Mouse (Mus musculus): ENCODE measurements at regions not wholly inside any gene's neighbourhood (a gene's known extent, or its start where the extent isn't known, plus 50 kb on each side); places are given as distances from the start of the nearest gene placed in this dataset.

GRCm38 (mm10) chr8:103230741-103231475 is 445.5 kb upstream of the Cdh11 start:
- Histone ChIP-seq H3K9ac (ENCODE audit: low read depth, low read length) (no peak overlapping the region), H3K36me3 (ENCODE audit: control insufficient read depth, insufficient read depth, low read length) (no peaks in the 10 kb centered on the region), H3K27ac (replicated peaks; ENCODE audit: insufficient read depth, low read depth, low read length) (no peak overlapping the region), H3K27me3 (ENCODE audit: control insufficient read depth, insufficient read depth, low read length) (no peaks in the 10 kb centered on the region), H3K4me1 (ENCODE audit: control insufficient read depth, insufficient read depth, low read length) (no peaks in the 10 kb centered on the region), H3K79me2 (ENCODE audit: control insufficient read depth, insufficient read depth, low read length) (no peaks in the 10 kb centered on the region), H3K4me3 (ENCODE audit: insufficient read depth, low read depth, low read length) (no peak overlapping the region)
- 61% methylated on average over 9 of the region's 9 CpGs for WGBS
- no peak for TF ChIP-seq CTCF (IDR thresholded peaks at IDR 0.05; ENCODE audit: low read depth, low read length)
- no peak for TF ChIP-seq POLR2A (IDR thresholded peaks at IDR 0.05; ENCODE audit: extremely low read depth, insufficient read depth, low read length)
- DNase-seq (ENCODE audit: extremely low read depth, low read depth, low spot score): no peak

GRCm38 (mm10) chr8:103234374-103234773 is 448.9 kb upstream of the Cdh11 start:
- H3K9ac ChIP-seq (ENCODE audit: low read depth, low read length): no peak overlapping the region
- no peak for TF ChIP-seq CTCF (IDR thresholded peaks at IDR 0.05; ENCODE audit: low read depth, low read length)
- TF ChIP-seq POLR2A (IDR thresholded peaks at IDR 0.05; ENCODE audit: extremely low read depth, insufficient read depth, low read length): no peak
- no peaks in the 10 kb centered on the region for H3K27me3 ChIP-seq (ENCODE audit: control insufficient read depth, insufficient read depth, low read length)
- no peak overlapping the region for H3K4me3 ChIP-seq (ENCODE audit: insufficient read depth, low read depth, low read length)
- 53% methylated on average over 2 of the region's 2 CpGs for WGBS
- no peaks in the 10 kb centered on the region for H3K79me2 ChIP-seq (ENCODE audit: control insufficient read depth, insufficient read depth, low read length)
- no peak overlapping the region for H3K27ac ChIP-seq (replicated peaks; ENCODE audit: insufficient read depth, low read depth, low read length)
- no peaks in the 10 kb centered on the region for H3K4me1 ChIP-seq (ENCODE audit: control insufficient read depth, insufficient read depth, low read length)
- DNase-seq (ENCODE audit: extremely low read depth, low read depth, low spot score): no peak
- H3K36me3 ChIP-seq (ENCODE audit: control insufficient read depth, insufficient read depth, low read length): no peaks in the 10 kb centered on the region

GRCm38 (mm10) chr8:103235614-103236013 is 450.2 kb upstream of the Cdh11 start:
- Histone ChIP-seq H3K4me3 (ENCODE audit: insufficient read depth, low read depth, low read length) (no peak overlapping the region), H3K9ac (ENCODE audit: low read depth, low read length) (no peak overlapping the region), H3K4me1 (ENCODE audit: control insufficient read depth, insufficient read depth, low read length) (no peaks in the 10 kb centered on the region), H3K27ac (replicated peaks; ENCODE audit: insufficient read depth, low read depth, low read length) (no peak overlapping the region), H3K36me3 (ENCODE audit: control insufficient read depth, insufficient read depth, low read length) (no peaks in the 10 kb centered on the region), H3K79me2 (ENCODE audit: control insufficient read depth, insufficient read depth, low read length) (no peaks in the 10 kb centered on the region), H3K27me3 (ENCODE audit: control insufficient read depth, insufficient read depth, low read length) (no peaks in the 10 kb centered on the region)
- TF ChIP-seq POLR2A (IDR thresholded peaks at IDR 0.05; ENCODE audit: extremely low read depth, insufficient read depth, low read length) (no peak), CTCF (IDR thresholded peaks at IDR 0.05; ENCODE audit: low read depth, low read length) (no peak)
- WGBS: 46% methylated on average over 1 of the region's 1 CpGs
- DNase-seq (ENCODE audit: extremely low read depth, low read depth, low spot score): no peak

GRCm38 (mm10) chr8:103238456-103238970 is 453.1 kb upstream of the Cdh11 start:
- H3K36me3 ChIP-seq (ENCODE audit: control insufficient read depth, insufficient read depth, low read length): no peaks in the 10 kb centered on the region
- no peaks in the 10 kb centered on the region for H3K27me3 ChIP-seq (ENCODE audit: control insufficient read depth, insufficient read depth, low read length)
- no peaks in the 10 kb centered on the region for H3K4me1 ChIP-seq (ENCODE audit: control insufficient read depth, insufficient read depth, low read length)
- TF ChIP-seq POLR2A (IDR thresholded peaks at IDR 0.05; ENCODE audit: extremely low read depth, insufficient read depth, low read length) (no peak), CTCF (IDR thresholded peaks at IDR 0.05; ENCODE audit: low read depth, low read length) (no peak)
- H3K4me3 ChIP-seq (ENCODE audit: insufficient read depth, low read depth, low read length): no peak overlapping the region
- no peaks in the 10 kb centered on the region for H3K79me2 ChIP-seq (ENCODE audit: control insufficient read depth, insufficient read depth, low read length)
- no peak overlapping the region for H3K9ac ChIP-seq (ENCODE audit: low read depth, low read length)
- DNase-seq (ENCODE audit: extremely low read depth, low read depth, low spot score): no peak
- H3K27ac ChIP-seq (replicated peaks; ENCODE audit: insufficient read depth, low read depth, low read length): no peak overlapping the region

GRCm38 (mm10) chr8:103244169-103244568 is 458.7 kb upstream of the Cdh11 start:
- WGBS: 81% methylated on average over 2 of the region's 2 CpGs
- H3K27me3 ChIP-seq (ENCODE audit: control insufficient read depth, insufficient read depth, low read length): no peaks in the 10 kb centered on the region
- no peak for TF ChIP-seq POLR2A (IDR thresholded peaks at IDR 0.05; ENCODE audit: extremely low read depth, insufficient read depth, low read length)
- TF ChIP-seq CTCF (IDR thresholded peaks at IDR 0.05; ENCODE audit: low read depth, low read length): no peak
- H3K4me1 ChIP-seq (ENCODE audit: control insufficient read depth, insufficient read depth, low read length): no peaks in the 10 kb centered on the region
- H3K27ac ChIP-seq (replicated peaks; ENCODE audit: insufficient read depth, low read depth, low read length): no peak overlapping the region
- H3K79me2 ChIP-seq (ENCODE audit: control insufficient read depth, insufficient read depth, low read length): no peaks in the 10 kb centered on the region
- H3K4me3 ChIP-seq (ENCODE audit: insufficient read depth, low read depth, low read length): no peak overlapping the region
- DNase-seq (ENCODE audit: extremely low read depth, low read depth, low spot score): no peak
- no peaks in the 10 kb centered on the region for H3K36me3 ChIP-seq (ENCODE audit: control insufficient read depth, insufficient read depth, low read length)
- no peak overlapping the region for H3K9ac ChIP-seq (ENCODE audit: low read depth, low read length)

- no peak for TF ChIP-seq POLR2A (IDR thresholded peaks at IDR 0.05; ENCODE audit: extremely low read depth, insufficient read depth, low read length)
- no peak for TF ChIP-seq CTCF (IDR thresholded peaks at IDR 0.05; ENCODE audit: low read depth, low read length)
- H3K36me3 ChIP-seq (ENCODE audit: control insufficient read depth, insufficient read depth, low read length): no peaks in the 10 kb centered on the region
- H3K9ac ChIP-seq (ENCODE audit: low read depth, low read length): no peak overlapping the region
- H3K27ac ChIP-seq (replicated peaks; ENCODE audit: insufficient read depth, low read depth, low read length): no peak overlapping the region
- no peak overlapping the region for H3K4me3 ChIP-seq (ENCODE audit: insufficient read depth, low read depth, low read length)
- H3K27me3 ChIP-seq (ENCODE audit: control insufficient read depth, insufficient read depth, low read length): no peaks in the 10 kb centered on the region
- no peaks in the 10 kb centered on the region for H3K4me1 ChIP-seq (ENCODE audit: control insufficient read depth, insufficient read depth, low read length)
- no peak for DNase-seq (ENCODE audit: extremely low read depth, low read depth, low spot score)
- H3K79me2 ChIP-seq (ENCODE audit: control insufficient read depth, insufficient read depth, low read length): no peaks in the 10 kb centered on the region
- 77% methylated on average over 6 of the region's 6 CpGs for WGBS
These were observed 459.2 kb upstream of the Cdh11 start for GRCm38 (mm10) chr8:103244658-103245057.
